ENCODE assay signal across 11 mouse cellular contexts in the genomic region with DNA sequence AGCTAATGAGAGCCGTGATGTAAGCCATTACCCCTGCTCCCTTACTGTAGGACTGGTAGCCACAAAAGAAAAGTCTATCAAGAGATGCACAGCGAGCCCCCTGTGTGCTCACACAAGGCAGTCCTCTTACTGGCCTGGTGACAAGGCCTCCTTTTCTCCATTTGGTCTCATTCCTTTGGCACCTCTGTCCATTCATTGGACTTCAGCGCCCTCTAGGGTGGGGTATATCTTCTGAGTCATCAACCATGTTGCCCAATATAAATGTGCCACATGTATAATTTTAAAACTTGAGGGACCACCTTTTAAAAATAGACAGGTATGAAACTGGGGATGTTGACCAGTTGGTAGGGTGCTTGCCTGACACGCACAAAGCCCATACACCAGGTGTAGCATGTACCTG. TPM values are rescaled to one million over a fixed set of nuclear protein-coding genes. Genes with fewer than 3 reads are reported as not detected.
A peak's percentile ranks its signal among the peaks of the same experiment; 100 is the strongest.
DNase-seq lines count a peak whose midpoint lies in the region; ATAC-seq and TF ChIP-seq lines count a peak whose summit lies in the region.
"Had no signal": no experiment of that assay in that cellular context is flagged by ENCODE, and none has a peak within 500 bp of the region (broad histone marks: within the 10 kb centered on the region; RNA-seq: fewer than 3 reads in every experiment).

No protein-coding gene starts in this region.

- TF ChIP-seq POLR2A in heart, adult 2 months (IDR thresholded peaks at IDR 0.05; ENCODE audit: insufficient read depth, low read depth, low read length): no peak

- no peak for ATAC-seq in heart, embryonic 11.5 days (replicated peaks; ENCODE audit: insufficient number of reproducible peaks, low FRiP score, low TSS enrichment)
- ATAC-seq: midbrain, embryonic 16.5 days had no signal

- H3K4me2 ChIP-seq in heart, embryonic 11.5 days: no peak overlapping the region

- no peak overlapping the region for H3K27ac ChIP-seq in heart, adult 2 months
- H3K27ac ChIP-seq in heart, embryonic 11.5 days (ENCODE audit: low read depth, low read length): no peak overlapping the region
- H3K27ac ChIP-seq in ES-E14 (ENCODE audit: insufficient read depth, low read depth, low read length, poor library complexity, severe bottlenecking): no peak overlapping the region

- no peaks in the 10 kb centered on the region for H3K9me3 ChIP-seq in heart, embryonic 11.5 days (replicated peaks; ENCODE audit: control insufficient read depth, low read length)
- no peaks in the 10 kb centered on the region for H3K9me3 ChIP-seq in ES-E14 (ENCODE audit: control insufficient read depth, insufficient read depth, low read depth, low read length)

- TF ChIP-seq EP300 in heart, adult 2 months (IDR thresholded peaks at IDR 0.05; ENCODE audit: insufficient read depth, low read depth, low read length): no peak

- no peak overlapping the region for H3K9ac ChIP-seq in heart, adult 2 months (ENCODE audit: low read depth, low read length)
- H3K9ac ChIP-seq in heart, embryonic 11.5 days (ENCODE audit: low read depth, low read length): no peak overlapping the region
- H3K9ac ChIP-seq in ES-E14 (ENCODE audit: insufficient read depth, low read depth, low read length, poor library complexity, severe bottlenecking): no peak overlapping the region

- DNase-seq in heart, adult 2 months: no peak
- DNase-seq in lung, postnatal 10 days: peak; percentile 41
- DNase-seq in lung, postnatal 25 days (ENCODE audit: low spot score): no peak
- no peak for DNase-seq in ES-E14 (ENCODE audit: low read depth, low spot score)
- peak; percentile 49 to 79 for DNase-seq in kidney, postnatal 36 days
- no peak for DNase-seq in spleen, postnatal 36 days (ENCODE audit: low spot score in 2 of 2)
- no peak for DNase-seq in T-cell, adult 2 months (ENCODE audit: low spot score)
- DNase-seq: cerebellum, adult 11-12 months; thymus, postnatal 36 days had no signal

- H3K79me2 ChIP-seq in heart, adult 2 months (replicated peaks; ENCODE audit: control insufficient read depth, insufficient read depth, low read length): no peaks in the 10 kb centered on the region

- in situ Hi-C loops in ES-E14 (cut with MboI; ENCODE audit: low sequenced_read_pairs in 2 of 2, unreplicated experiment in 2 of 2): loop anchor here in 1 of 2 experiments (25.0 kb wide), 1 partner anchor 1104 kb away; no protein-coding TSS in a partner anchor

- 0 out of 2 replicates have a peak, but pooled peaks cover 1% of the 10 kb centered on the region for H3K27me3 ChIP-seq in heart, adult 2 months (ENCODE audit: control insufficient read depth, insufficient read depth, low read length)
- H3K27me3 ChIP-seq in heart, embryonic 11.5 days (ENCODE audit: control insufficient read depth, insufficient read depth, low read length): peaks cover 10% of the 10 kb centered on the region; the same call in 1 of the 2 replicates

- 48% methylated on average over 4 of the region's 4 CpGs for whole genome bisulfite sequencing in heart, adult 2 months
- 53% methylated on average over 4 of the region's 4 CpGs for WGBS in heart, embryonic 11.5 days (ENCODE audit: insufficient replicate concordance)

- intact Hi-C loops in heart, adult 2 months (cut with DNase I): loop anchor here (5.0 kb wide), 1 partner anchor 1104 kb away; no protein-coding TSS in a partner anchor

- H3K4me1 ChIP-seq in heart, adult 2 months (ENCODE audit: control insufficient read depth, insufficient read depth, low read length): no peaks in the 10 kb centered on the region
- H3K4me1 ChIP-seq in heart, embryonic 11.5 days (ENCODE audit: control insufficient read depth, insufficient read depth, low read length): no peaks in the 10 kb centered on the region
- no peaks in the 10 kb centered on the region for H3K4me1 ChIP-seq in ES-E14 (ENCODE audit: control insufficient read depth in 2 of 2, insufficient read depth in 2 of 2, low read length in 2 of 2, poor library complexity in 1 of 2)

- H3K36me3 ChIP-seq in heart, adult 2 months (ENCODE audit: control insufficient read depth, insufficient read depth, low read length): no peaks in the 10 kb centered on the region
- H3K36me3 ChIP-seq in heart, embryonic 11.5 days (ENCODE audit: control insufficient read depth, insufficient read depth, low read length): no peaks in the 10 kb centered on the region
- no peaks in the 10 kb centered on the region for H3K36me3 ChIP-seq in ES-E14 (ENCODE audit: control insufficient read depth, insufficient read depth, low read length, poor library complexity, severe bottlenecking)

- TF ChIP-seq CTCF in heart, adult 2 months (IDR thresholded peaks at IDR 0.05): peak; percentile 52

- H3K4me3 ChIP-seq in heart, adult 2 months: no peak overlapping the region
- no peak overlapping the region for H3K4me3 ChIP-seq in heart, embryonic 11.5 days (ENCODE audit: low read depth, low read length)
- no peak overlapping the region for H3K4me3 ChIP-seq in ES-E14 (ENCODE audit: insufficient read depth in 1 of 2, low read depth in 1 of 2, low read length in 2 of 2, poor library complexity in 1 of 2, severe bottlenecking in 1 of 2)

TF ChIP-seq in ES-E14, 5 proteins besides CTCF, POLR2A, EP300 and RAD21:
- 0 out of 2 replicates have a peak, but pooled peaks have one; percentile 13 for TF ChIP-seq ZC3H11A (IDR thresholded peaks at IDR 0.05; ENCODE audit: borderline replicate concordance, low read depth, low read length)
- TF ChIP-seq ZNF384 (IDR thresholded peaks at IDR 0.05; ENCODE audit: low read depth, low read length): no peak

RNA-seq across cellular contexts. Expression of a gene that starts 13.2 kb away (rescaled TPM):
- under 1 TPM; 0.25 to 0.39 TPM for total RNA-seq in heart, adult 2 months (2021)
- polyA plus RNA-seq in heart, adult 2 months (2012; rRNA removed): 0.14 and 0.18 TPM in 2 replicates
- polyA plus RNA-seq in heart, embryonic 11.5 days (2014; fragmentation: Nextera tagmentation; extraction: Ambion mirVana): 0.37 and 0.90 TPM in 2 replicates
- total RNA-seq in ES-E14 (2012; rRNA removed): 1.1 and 2.8 TPM in 2 replicates

Comparison
In these comparisons a context has a peak if more than half of its experiments do, and no peak if none do; other contexts are left out.
1. DNase-seq: peak in lung, postnatal 10 days (single experiment) and kidney, postnatal 36 days (2 of 2); none in heart, adult 2 months (0 of 2), lung, postnatal 25 days (single experiment), ES-E14 (single experiment), spleen, postnatal 36 days (0 of 2) and T-cell, adult 2 months (single experiment).